Mouse (Mus musculus) left cerebral cortex, postnatal 25 days (tissue): Measurements from ENCODE around the gene Aamp. TPM values are rescaled to one million over a fixed set of nuclear protein-coding genes. Genes with fewer than 3 reads are reported as not detected.

Experiments used
- DNase-seq, 2 experiments: peaks; one replicate each; pipeline ENCODE4 v3.0.0; 2022; ENCODE audit warnings: low spot score in 2 of 2, mixed read lengths in 1 of 2
- intact Hi-C: fragments of 180-260 bp; cut with DNase I; formaldehyde crosslinking; loops from one replicate; pipeline ENCODE4 v1.15.1; 2025
- total RNA-seq, 2 experiments: library from RNA; stranded (reverse); gene quantifications; 2 replicates each; pipeline ENCODE4 v1.2.3; 2021

The Aamp gene
- total RNA-seq, 2 experiments from 2014 or later, result 137 to 139 TPM

- DNase-seq, result peak in 1 of 2 experiments; percentile 28
- intact Hi-C loops, result loop anchor here (2.0 to 5.0 kb wide), 2 partner anchors 49 to 167 kb away; partner anchors contain the start of gene Arpc2
Observed at GRCm38 (mm10) chr1:74285212-74286010, 873 bp upstream of the Aamp start.

DNA sequence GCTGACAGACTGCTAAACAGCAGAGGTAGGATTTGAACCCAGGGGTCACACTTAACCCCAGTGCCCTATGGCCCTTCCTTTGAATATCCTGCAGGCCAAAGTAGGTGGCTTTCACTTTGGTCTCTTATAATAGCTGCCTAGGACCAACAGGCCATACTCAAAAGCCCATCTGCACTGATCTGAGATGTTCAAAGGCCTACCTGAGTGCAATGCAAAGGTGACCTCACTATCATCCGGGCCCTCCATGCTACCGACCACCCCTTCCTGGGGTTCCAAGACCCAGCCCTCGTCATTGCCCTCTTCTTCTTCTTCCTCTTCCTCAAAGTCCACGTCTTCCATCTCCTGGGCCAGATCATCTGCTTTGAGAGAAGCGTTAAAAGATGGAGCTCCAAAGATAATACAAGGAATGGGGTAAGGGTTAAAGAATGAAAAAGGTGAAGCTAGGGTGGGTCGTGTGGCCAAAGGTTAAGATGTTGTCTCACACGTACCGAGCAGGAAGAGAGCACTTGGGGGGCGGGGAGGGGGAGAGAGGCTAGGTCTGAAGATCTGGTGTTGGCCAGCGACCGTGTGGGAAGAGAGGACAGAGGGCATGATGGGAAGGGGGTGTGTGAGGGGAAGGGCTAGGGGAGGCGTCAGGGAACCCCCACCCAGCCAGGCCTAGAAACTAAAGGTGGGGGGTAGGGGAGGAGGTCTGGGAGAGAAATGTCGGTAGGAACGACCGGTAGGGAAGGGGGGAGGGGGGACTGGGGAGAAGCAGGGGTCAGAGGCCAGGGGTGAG is 663 bp downstream of the Aamp start:
- DNase-seq, result peak; percentile 29 to 43
- intact Hi-C loops, result loop anchor here (2.0 kb wide), 1 partner anchor 47 kb away; the partner anchor contains the start of gene Arpc2

GRCm38 (mm10) chr1:74282896-74283625 is 1.5 kb downstream of the Aamp start:
- intact Hi-C loops, result no loop called here
- no peak for DNase-seq

- intact Hi-C loops, result no loop called here
- DNase-seq, result no peak
Observed at GRCm38 (mm10) chr1:74281886-74282285, 2.7 kb downstream of the Aamp start.

GRCm38 (mm10) chr1:74281372-74281771 is 3.2 kb downstream of the Aamp start:
- intact Hi-C loops, result no loop called here
- DNase-seq, result no peak

DNA sequence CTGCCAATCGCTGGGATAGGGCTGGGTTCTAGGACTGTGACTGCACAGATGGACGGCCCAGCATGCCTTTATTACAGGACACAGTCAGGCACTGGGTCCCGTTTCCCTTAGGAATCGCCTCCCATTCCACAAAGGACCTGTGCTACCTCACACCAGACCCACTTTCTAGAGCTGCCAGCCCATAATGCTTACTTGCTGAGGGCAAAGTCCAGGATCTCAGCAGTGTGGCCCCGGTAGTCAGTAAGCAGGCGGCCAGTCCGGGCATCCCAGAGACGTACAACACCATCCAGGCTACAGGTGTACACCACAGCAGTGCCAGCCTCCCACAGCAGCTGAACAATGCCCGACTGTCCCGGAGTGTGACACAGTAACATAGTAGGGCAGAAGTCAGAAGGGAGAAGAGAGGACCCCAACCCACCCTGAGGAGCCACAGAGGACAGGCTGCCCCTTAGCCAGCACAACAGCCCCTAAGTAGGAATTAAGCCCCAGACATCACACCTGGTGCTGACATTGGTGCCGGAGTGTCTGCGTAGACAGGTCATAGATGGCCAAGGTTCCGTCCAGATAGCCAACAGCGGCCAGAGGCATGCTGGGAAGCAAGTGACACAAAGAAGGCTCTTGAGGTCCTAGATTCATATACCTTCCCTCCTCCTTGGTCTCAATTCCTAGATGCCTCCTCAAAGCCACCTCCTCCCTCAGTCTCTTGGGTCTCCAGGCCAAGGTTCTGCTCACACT is 3.8 kb downstream of the Aamp start:
- DNase-seq, result no peak
- intact Hi-C loops, result no loop called here

DNA sequence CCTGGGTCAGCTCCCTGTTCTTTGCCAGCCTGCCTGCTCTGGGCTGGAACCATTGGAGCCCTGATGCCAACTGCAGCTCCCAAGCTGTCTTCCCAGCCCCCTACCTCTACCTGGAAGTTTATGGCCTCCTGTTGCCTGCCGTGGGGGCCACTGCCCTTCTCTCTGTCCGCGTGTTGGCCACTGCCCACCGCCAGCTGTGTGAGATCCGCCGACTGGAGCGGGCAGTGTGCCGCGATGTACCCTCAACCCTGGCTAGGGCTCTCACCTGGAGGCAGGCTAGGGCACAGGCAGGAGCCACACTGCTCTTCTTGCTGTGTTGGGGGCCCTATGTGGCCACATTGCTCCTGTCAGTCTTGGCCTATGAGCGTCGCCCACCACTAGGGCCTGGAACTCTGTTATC is 5.5 kb downstream of the Aamp start:
- intact Hi-C loops, result loop anchor here (5.0 kb wide), 1 partner anchor 72 kb away; no protein-coding TSS in a partner anchor

GRCm38 (mm10) chr1:74278538-74278937 is 6.0 kb downstream of the Aamp start, which contains the start of gene Gpbar1:
Gpbar1 (plus strand) TSS chr1:74278550.
- intact Hi-C loops, result loop anchor here (5.0 kb wide), 1 partner anchor 71 kb away; no protein-coding TSS in a partner anchor

More for the DNA sequence above, 5.5 kb downstream of the Aamp start:
- no peak for DNase-seq

GRCm38 (mm10) chr1:74277883-74278537 is 6.5 kb downstream of the Aamp start:
- intact Hi-C loops, result loop anchor here (5.0 kb wide), 1 partner anchor 71 kb away; no protein-coding TSS in a partner anchor
- DNase-seq, result no peak

More at GRCm38 (mm10) chr1:74278538-74278937, 6.0 kb downstream of the Aamp start, which contains the start of gene Gpbar1:
- DNase-seq, result no peak

- intact Hi-C loops, result loop anchor here (5.0 kb wide), 1 partner anchor 70 kb away; no protein-coding TSS in a partner anchor
- DNase-seq, result no peak
Observed at GRCm38 (mm10) chr1:74277041-74277440, 7.5 kb downstream of the Aamp start.

GRCm38 (mm10) chr1:74275015-74275414 is 9.5 kb downstream of the Aamp start:
- DNase-seq, result no peak
- intact Hi-C loops, result loop anchor here (5.0 kb wide), 1 partner anchor 68 kb away; no protein-coding TSS in a partner anchor

DNA sequence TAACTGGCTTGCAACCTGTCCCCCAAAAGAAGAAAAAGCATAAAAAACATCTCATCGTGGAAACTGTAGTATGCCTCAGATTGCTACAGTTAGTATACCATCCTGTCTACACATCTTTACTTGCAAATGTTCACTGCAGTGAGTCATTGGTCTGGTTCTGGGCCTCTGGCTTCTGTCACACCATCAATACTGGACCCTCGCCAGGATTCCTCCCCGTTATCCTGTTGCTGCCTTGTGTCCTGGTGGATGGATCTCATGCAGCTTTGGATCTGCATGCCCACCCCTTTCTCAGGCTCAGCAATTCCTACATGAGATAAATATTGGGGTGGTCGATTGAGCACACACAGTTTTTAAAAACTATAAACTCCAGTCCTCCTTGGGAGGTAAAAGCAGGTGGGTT is 12.9 kb downstream of the Aamp start:
- DNase-seq, result no peak
- intact Hi-C loops, result no loop called here

- intact Hi-C loops, result no loop called here
- no peak for DNase-seq
Observed at GRCm38 (mm10) chr1:74268750-74269149, 15.8 kb downstream of the Aamp start.

DNA sequence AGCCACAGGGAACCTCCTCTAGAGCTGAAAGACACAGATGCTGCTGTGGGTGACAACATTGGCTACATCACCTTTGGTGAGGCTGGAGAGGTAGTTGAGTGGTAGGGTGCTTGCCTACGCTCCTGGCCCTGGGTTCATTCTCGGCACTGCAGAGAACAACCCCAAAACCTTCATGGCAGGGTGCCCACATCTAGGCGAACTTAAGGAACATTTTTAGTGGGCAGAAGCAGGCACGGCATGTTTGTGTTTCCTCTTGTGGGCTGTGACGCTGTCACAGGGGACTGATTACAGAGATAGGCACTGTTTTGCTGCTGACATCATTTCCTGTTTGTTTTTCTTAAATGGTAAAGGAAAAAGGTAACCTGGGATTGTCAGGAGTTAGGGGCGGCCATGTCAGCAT is 22.0 kb downstream of the Aamp start:
- intact Hi-C loops, result no loop called here
- DNase-seq, result no peak

DNA sequence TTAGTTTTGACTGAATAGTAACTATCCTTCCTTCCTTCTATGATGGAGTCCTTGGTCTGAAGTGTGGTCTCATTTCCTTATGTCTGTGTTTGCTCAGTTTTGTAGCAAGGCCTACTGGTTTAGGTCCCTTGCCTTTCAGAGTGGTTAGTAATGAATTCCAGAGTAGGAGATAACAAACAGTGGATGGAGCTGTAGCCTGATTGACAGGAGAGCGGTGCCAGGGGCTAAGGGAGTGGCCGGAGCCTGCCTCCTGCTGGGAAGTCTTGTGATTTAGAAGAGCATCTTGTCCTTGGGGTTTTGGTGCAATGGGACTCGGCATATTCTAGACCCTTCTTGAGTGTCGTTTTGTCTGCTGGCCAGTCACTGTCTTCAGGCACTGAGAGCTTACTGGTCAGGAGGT is 27.8 kb downstream of the Aamp start:
- intact Hi-C loops, result no loop called here
- DNase-seq, result no peak

DNA sequence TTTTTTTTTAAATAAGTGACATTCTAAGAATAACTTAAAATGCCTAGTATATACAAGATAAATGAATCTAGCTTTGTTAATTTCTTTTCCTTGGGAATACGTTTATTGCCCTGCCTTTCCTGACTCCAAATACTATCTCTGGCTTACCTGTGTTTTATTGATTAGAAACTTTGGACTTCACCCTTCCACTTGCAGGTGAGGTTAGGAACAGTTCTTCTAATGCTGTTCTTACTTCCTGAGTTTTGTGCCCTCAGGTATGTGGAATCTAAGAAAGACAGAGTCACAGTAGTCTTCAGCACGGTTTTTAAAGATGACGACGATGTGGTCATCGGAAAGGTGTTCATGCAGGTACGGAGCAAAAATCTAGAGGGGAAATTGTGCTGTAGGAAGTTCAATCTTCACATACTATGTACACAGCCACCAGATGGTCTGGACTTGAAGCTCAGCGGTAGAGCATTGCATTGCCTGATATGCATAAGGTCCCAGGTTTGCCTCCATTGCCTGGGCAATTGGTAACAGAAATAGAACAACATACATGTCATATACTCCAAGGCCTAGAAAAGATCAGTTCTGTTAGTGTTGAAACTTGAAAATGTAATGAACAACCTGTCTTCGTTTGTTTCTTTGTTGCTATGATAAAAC is 28.7 kb downstream of the Aamp start:
- intact Hi-C loops, result no loop called here
- DNase-seq, result no peak

DNA sequence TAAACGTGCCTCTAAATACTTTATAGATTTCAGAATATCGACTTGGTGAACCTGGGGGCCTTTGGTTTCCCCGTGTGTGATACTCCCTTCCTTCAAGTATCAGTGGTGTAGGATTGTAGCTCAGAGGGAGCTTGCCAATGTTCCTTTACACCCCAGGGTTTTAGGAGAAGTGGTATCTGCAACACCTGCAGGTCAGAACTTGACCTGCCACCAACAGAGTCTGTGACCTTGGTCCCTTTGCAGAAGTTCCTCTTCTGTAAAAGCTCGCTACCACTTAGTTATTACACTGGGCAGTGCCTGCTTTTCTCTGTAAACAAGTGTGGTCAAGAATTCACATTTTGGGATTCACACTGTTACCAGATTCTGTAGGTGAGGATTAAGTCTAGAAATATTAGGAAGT is 34.4 kb downstream of the Aamp start:
- DNase-seq, result no peak
- intact Hi-C loops, result no loop called here
